In the genomic region with DNA sequence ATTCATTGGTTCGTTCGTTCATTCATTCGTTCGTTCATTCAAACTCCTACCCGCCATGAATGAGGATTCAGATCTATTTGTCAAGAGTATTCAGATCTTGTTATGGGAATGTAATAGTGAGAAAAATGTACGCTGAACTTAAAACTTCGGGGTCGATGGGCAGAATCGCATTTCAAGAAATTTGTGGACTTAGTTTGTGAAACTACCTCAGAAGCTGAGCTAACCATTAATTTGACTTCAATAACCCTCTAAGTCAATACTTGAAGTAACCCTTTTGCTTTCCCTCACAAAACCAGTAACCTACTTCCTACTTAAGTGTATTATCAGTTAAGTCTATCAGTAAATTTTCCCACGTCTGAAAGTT, we compare ENCODE assay signal across 8 mouse cellular contexts. TPM values are rescaled to one million over a fixed set of nuclear protein-coding genes. Genes with fewer than 3 reads are reported as not detected.
A peak's percentile ranks its signal among the peaks of the same experiment; 100 is the strongest.
DNase-seq lines count a peak whose midpoint lies in the region; ATAC-seq and TF ChIP-seq lines count a peak whose summit lies in the region.

No protein-coding gene starts in this region.

- ATAC-seq in neural tube, embryonic 11.5 days (ENCODE audit: insufficient read depth, low FRiP score, low TSS enrichment) = no peak
- ATAC-seq in limb, embryonic 13.5 days (ENCODE audit: low FRiP score, low read depth) = no peak
- ATAC-seq in stomach, embryonic 15.5 days (ENCODE audit: insufficient read depth, low FRiP score, low read depth) = no peak

- WGBS in cerebellum, adult 2 months = 36% methylated on average over 10 of the region's 10 CpGs
- 52% methylated on average over 10 of the region's 10 CpGs for WGBS in neural tube, embryonic 11.5 days
- 45% methylated on average over 10 of the region's 10 CpGs for WGBS in limb, embryonic 13.5 days
- 31% methylated on average over 10 of the region's 10 CpGs for WGBS in stomach, embryonic 15.5 days

- H3K4me2 ChIP-seq in neural tube, embryonic 11.5 days (ENCODE audit: low read depth) = peak overlapping the region; percentile 62
- peak overlapping the region; percentile 67 for H3K4me2 ChIP-seq in limb, embryonic 13.5 days (replicated peaks)
- peak overlapping the region; percentile 63 for H3K4me2 ChIP-seq in stomach, embryonic 15.5 days

- no peaks in the 10 kb centered on the region for H3K9me3 ChIP-seq in neural tube, embryonic 11.5 days (ENCODE audit: control insufficient read depth, low read length)
- H3K9me3 ChIP-seq in limb, embryonic 13.5 days = no peaks in the 10 kb centered on the region
- H3K9me3 ChIP-seq in stomach, embryonic 15.5 days = no peaks in the 10 kb centered on the region

- peak overlapping the region; percentile 80 for H3K9ac ChIP-seq in neural tube, embryonic 11.5 days (ENCODE audit: low read length)
- peak overlapping the region; percentile 77 for H3K9ac ChIP-seq in limb, embryonic 13.5 days
- H3K9ac ChIP-seq in stomach, embryonic 15.5 days = peak overlapping the region; percentile 27; the same call in 1 of the 2 replicates

- no peaks in the 10 kb centered on the region for H3K36me3 ChIP-seq in neural tube, embryonic 11.5 days (ENCODE audit: control insufficient read depth, insufficient read depth, low read length)
- H3K36me3 ChIP-seq in limb, embryonic 13.5 days = no peaks in the 10 kb centered on the region
- no peaks in the 10 kb centered on the region for H3K36me3 ChIP-seq in stomach, embryonic 15.5 days

- no peaks in the 10 kb centered on the region; the same call in 1 of the 2 replicates for H3K4me1 ChIP-seq in cerebellum, adult 2 months (ENCODE audit: control insufficient read depth, insufficient read depth, low read length)
- H3K4me1 ChIP-seq in neural tube, embryonic 11.5 days (ENCODE audit: control insufficient read depth, insufficient read depth, low read length) = peaks cover 2% of the 10 kb centered on the region; the same call in 1 of the 2 replicates
- peaks cover 9% of the 10 kb centered on the region for H3K4me1 ChIP-seq in limb, embryonic 13.5 days
- no peaks in the 10 kb centered on the region for H3K4me1 ChIP-seq in stomach, embryonic 15.5 days

- no peak for TF ChIP-seq POLR2A in cerebellum, adult 2 months (IDR thresholded peaks at IDR 0.05; ENCODE audit: borderline replicate concordance, insufficient read depth, low read length)

- H3K4me3 ChIP-seq in cerebellum, adult 2 months (replicated peaks; ENCODE audit: insufficient read depth, low read depth, low read length) = peak overlapping the region; percentile 70
- H3K4me3 ChIP-seq in neural tube, embryonic 11.5 days (ENCODE audit: low read depth, low read length) = peak overlapping the region; percentile 70
- H3K4me3 ChIP-seq in limb, embryonic 13.5 days = peak overlapping the region; percentile 62
- H3K4me3 ChIP-seq in stomach, embryonic 15.5 days (replicated peaks) = peak overlapping the region; percentile 61

- TF ChIP-seq CTCF in cerebellum, adult 2 months (IDR thresholded peaks at IDR 0.05; ENCODE audit: borderline replicate concordance, insufficient read depth, low read depth, low read length) = no peak

- no peak for DNase-seq in cerebellum, adult 2 months
- DNase-seq in cerebellum, postnatal 10 days = no peak
- no peak for DNase-seq in neural tube, embryonic 11.5 days (ENCODE audit: low spot score)
- no peak for DNase-seq in neural tube, embryonic 10.5 days (ENCODE audit: extremely low spot score, low spot score)
- no peak for DNase-seq in embryo, embryonic 10 days (ENCODE audit: low spot score)
- no peak for DNase-seq in frontal cortex, postnatal 10 days (ENCODE audit: low spot score in 2 of 2)

- H3K27me3 ChIP-seq in cerebellum, adult 2 months (ENCODE audit: control insufficient read depth, insufficient read depth, low read length) = no peaks in the 10 kb centered on the region
- no peaks in the 10 kb centered on the region for H3K27me3 ChIP-seq in neural tube, embryonic 11.5 days (ENCODE audit: control insufficient read depth, insufficient read depth, low read length)
- H3K27me3 ChIP-seq in limb, embryonic 13.5 days = peaks cover 13% of the 10 kb centered on the region; the same call in 1 of the 2 replicates
- no peaks in the 10 kb centered on the region for H3K27me3 ChIP-seq in stomach, embryonic 15.5 days (replicated peaks)

- H3K27ac ChIP-seq in cerebellum, adult 2 months (ENCODE audit: insufficient read depth, low read length) = no peak overlapping the region
- H3K27ac ChIP-seq in neural tube, embryonic 11.5 days (ENCODE audit: low read depth, low read length) = peak overlapping the region; percentile 93
- no peak overlapping the region for H3K27ac ChIP-seq in limb, embryonic 13.5 days
- no peak overlapping the region for H3K27ac ChIP-seq in stomach, embryonic 15.5 days

RNA-seq across cellular contexts. Expression of gene Parp11, which starts 7.7 kb away (rescaled TPM):
- 21.5 and 23.6 TPM in 2 replicates for polyA plus RNA-seq in cerebellum, adult 2 months (2012; rRNA removed)
- polyA plus RNA-seq in neural tube, embryonic 11.5 days (2014; fragmentation: Nextera tagmentation; extraction: Ambion mirVana) = 56.1 and 59.1 TPM in 2 replicates
- polyA plus RNA-seq in limb, embryonic 13.5 days (2015; fragmentation: Nextera tagmentation; extraction: Ambion mirVana) = 29.8 and 31.3 TPM in 2 replicates
- polyA plus RNA-seq in stomach, embryonic 15.5 days (2015; fragmentation: Nextera tagmentation; extraction: Ambion mirVana) = 19.0 and 23.8 TPM in 2 replicates

Comparison
In these comparisons a context has a peak if more than half of its experiments do, and no peak if none do; other contexts are left out.
1. H3K9ac ChIP-seq: peak in every context shown above with its lines; median percentile 80 in neural tube, embryonic 11.5 days; 77 in limb, embryonic 13.5 days; 27 in stomach, embryonic 15.5 days.